Mouse (Mus musculus): ENCODE measurements around the gene Cactin. TPM values are rescaled to one million over a fixed set of nuclear protein-coding genes. Genes with fewer than 3 reads are reported as not detected.

Cactin gene
- polyA plus RNA-seq, 1 experiment from 2014 or later = 35.9 TPM

GRCm38 (mm10) chr10:81336558-81336957 lies 15.7 kb downstream of the Cactin start:
- Histone ChIP-seq H3K36me3 (ENCODE audit: control insufficient read depth, insufficient read depth, low read length) (no peaks in the 10 kb centered on the region), H3K9me3 (ENCODE audit: control insufficient read depth, low read length) (no peaks in the 10 kb centered on the region), H3K4me3 (ENCODE audit: low read depth, low read length) (no peak overlapping the region), H3K4me2 (ENCODE audit: low read depth, severe bottlenecking) (no peak overlapping the region), H3K27ac (replicated peaks; ENCODE audit: low read depth, low read length) (no peak overlapping the region), H3K27me3 (ENCODE audit: control insufficient read depth, insufficient read depth, low read length) (peaks cover 27% of the 10 kb centered on the region), H3K9ac (ENCODE audit: low read length) (no peak overlapping the region), H3K4me1 (ENCODE audit: control insufficient read depth, insufficient read depth, low read length) (peaks cover 10% of the 10 kb centered on the region)
- DNase-seq (ENCODE audit: low spot score) = no peak
- ATAC-seq (ENCODE audit: insufficient number of reproducible peaks, low FRiP score, low TSS enrichment, low read depth) = no peak
- 93% methylated on average over 4 of the region's 4 CpGs for WGBS

GRCm38 (mm10) chr10:81340551-81341332 lies 19.8 kb downstream of the Cactin start:
- no peak overlapping the region for H3K4me2 ChIP-seq (ENCODE audit: low read depth, severe bottlenecking)
- DNase-seq (ENCODE audit: low spot score) (no peak), ATAC-seq (ENCODE audit: insufficient number of reproducible peaks, low FRiP score, low TSS enrichment, low read depth) (no peak)
- 43% methylated on average over 17 of the region's 17 CpGs for WGBS
- no peaks in the 10 kb centered on the region for H3K36me3 ChIP-seq (ENCODE audit: control insufficient read depth, insufficient read depth, low read length)
- peaks cover 9% of the 10 kb centered on the region for H3K4me1 ChIP-seq (ENCODE audit: control insufficient read depth, insufficient read depth, low read length)
- H3K4me3 ChIP-seq (ENCODE audit: low read depth, low read length) = no peak overlapping the region
- H3K27me3 ChIP-seq (ENCODE audit: control insufficient read depth, insufficient read depth, low read length) = peaks cover 44% of the 10 kb centered on the region
- no peaks in the 10 kb centered on the region for H3K9me3 ChIP-seq (ENCODE audit: control insufficient read depth, low read length)
- no peak overlapping the region for H3K9ac ChIP-seq (ENCODE audit: low read length)
- H3K27ac ChIP-seq (replicated peaks; ENCODE audit: low read depth, low read length) = no peak overlapping the region

GRCm38 (mm10) chr10:81341333-81341949 lies 20.5 kb downstream of the Cactin start:
- no peak for ATAC-seq (ENCODE audit: insufficient number of reproducible peaks, low FRiP score, low TSS enrichment, low read depth)
- H3K9ac ChIP-seq (ENCODE audit: low read length) = no peak overlapping the region
- no peak overlapping the region for H3K4me3 ChIP-seq (ENCODE audit: low read depth, low read length)

GRCm38 (mm10) chr10:81342686-81343505 lies 22.0 kb downstream of the Cactin start, which contains the start of gene Gipc3:
Gene Gipc3, minus strand, starts transcription at chr10:81343266.
- 7% methylated on average over 56 of the region's 67 CpGs for WGBS
- no peak within 1 kb of the TSS for H3K27ac ChIP-seq (replicated peaks; ENCODE audit: low read depth, low read length)

More at GRCm38 (mm10) chr10:81341333-81341949, 20.5 kb downstream of the Cactin start:
- H3K9me3 ChIP-seq (ENCODE audit: control insufficient read depth, low read length) = no peaks in the 10 kb centered on the region
- peaks cover 44% of the 10 kb centered on the region for H3K27me3 ChIP-seq (ENCODE audit: control insufficient read depth, insufficient read depth, low read length)
- H3K36me3 ChIP-seq (ENCODE audit: control insufficient read depth, insufficient read depth, low read length) = no peaks in the 10 kb centered on the region; the same call in 1 of the 2 replicates
- no peak overlapping the region for H3K27ac ChIP-seq (replicated peaks; ENCODE audit: low read depth, low read length)
- DNase-seq (ENCODE audit: low spot score) = peak; percentile 84
- 31% methylated on average over 16 of the region's 16 CpGs for WGBS
- peaks cover 7% of the 10 kb centered on the region; the same call in 1 of the 2 replicates for H3K4me1 ChIP-seq (ENCODE audit: control insufficient read depth, insufficient read depth, low read length)
- no peak overlapping the region for H3K4me2 ChIP-seq (ENCODE audit: low read depth, severe bottlenecking)

GRCm38 (mm10) chr10:81344421-81345161 lies 23.7 kb downstream of the Cactin start:
- H3K4me1 ChIP-seq (ENCODE audit: control insufficient read depth, insufficient read depth, low read length) = peaks cover 22% of the 10 kb centered on the region
- peaks cover 34% of the 10 kb centered on the region for H3K27me3 ChIP-seq (ENCODE audit: control insufficient read depth, insufficient read depth, low read length)
- H3K4me3 ChIP-seq (ENCODE audit: low read depth, low read length) = no peak overlapping the region
- no peaks in the 10 kb centered on the region for H3K9me3 ChIP-seq (ENCODE audit: control insufficient read depth, low read length)
- no peak overlapping the region for H3K27ac ChIP-seq (replicated peaks; ENCODE audit: low read depth, low read length)
- peaks cover 2% of the 10 kb centered on the region; the same call in 1 of the 2 replicates for H3K36me3 ChIP-seq (ENCODE audit: control insufficient read depth, insufficient read depth, low read length)
- no peak overlapping the region for H3K9ac ChIP-seq (ENCODE audit: low read length)
- ATAC-seq (ENCODE audit: insufficient number of reproducible peaks, low FRiP score, low TSS enrichment, low read depth) = no peak
- WGBS = 60% methylated on average over 8 of the region's 8 CpGs
- DNase-seq (ENCODE audit: low spot score) = no peak
- H3K4me2 ChIP-seq (ENCODE audit: low read depth, severe bottlenecking) = no peak overlapping the region

More at GRCm38 (mm10) chr10:81342686-81343505, 22.0 kb downstream of the Cactin start, which contains the start of gene Gipc3:
- Histone ChIP-seq H3K9me3 (ENCODE audit: control insufficient read depth, low read length) (no peaks in the 10 kb centered on the region), H3K36me3 (ENCODE audit: control insufficient read depth, insufficient read depth, low read length) (no peaks in the 10 kb centered on the region; the same call in 1 of the 2 replicates), H3K4me1 (ENCODE audit: control insufficient read depth, insufficient read depth, low read length) (peaks cover 13% of the 10 kb centered on the region; the same call in 1 of the 2 replicates), H3K27me3 (ENCODE audit: control insufficient read depth, insufficient read depth, low read length) (peaks cover 42% of the 10 kb centered on the region), H3K9ac (ENCODE audit: low read length) (peak within 1 kb of the TSS; percentile 37), H3K4me2 (ENCODE audit: low read depth, severe bottlenecking) (peak within 1 kb of the TSS; percentile 68), H3K4me3 (ENCODE audit: low read depth, low read length) (peak within 1 kb of the TSS; percentile 33)
- ATAC-seq (ENCODE audit: insufficient number of reproducible peaks, low FRiP score, low TSS enrichment, low read depth) (no peak), DNase-seq (ENCODE audit: low spot score) (no peak)

- Histone ChIP-seq H3K36me3 (ENCODE audit: control insufficient read depth, insufficient read depth, low read length) (peaks cover 2% of the 10 kb centered on the region; the same call in 1 of the 2 replicates), H3K9me3 (ENCODE audit: control insufficient read depth, low read length) (no peaks in the 10 kb centered on the region), H3K27me3 (ENCODE audit: control insufficient read depth, insufficient read depth, low read length) (peaks cover 34% of the 10 kb centered on the region), H3K4me2 (ENCODE audit: low read depth, severe bottlenecking) (no peak overlapping the region), H3K4me1 (ENCODE audit: control insufficient read depth, insufficient read depth, low read length) (peaks cover 24% of the 10 kb centered on the region), H3K9ac (ENCODE audit: low read length) (no peak overlapping the region), H3K4me3 (ENCODE audit: low read depth, low read length) (no peak overlapping the region), H3K27ac (replicated peaks; ENCODE audit: low read depth, low read length) (no peak overlapping the region)
- WGBS = 87% methylated on average over 4 of the region's 4 CpGs
- DNase-seq (ENCODE audit: low spot score) = no peak
- no peak for ATAC-seq (ENCODE audit: insufficient number of reproducible peaks, low FRiP score, low TSS enrichment, low read depth)
Measured at GRCm38 (mm10) chr10:81345162-81345534, 24.2 kb downstream of the Cactin start.

- Histone ChIP-seq H3K27me3 (ENCODE audit: control insufficient read depth, insufficient read depth, low read length) (peaks cover 29% of the 10 kb centered on the region), H3K36me3 (ENCODE audit: control insufficient read depth, insufficient read depth, low read length) (peaks cover 2% of the 10 kb centered on the region; the same call in 1 of the 2 replicates), H3K4me3 (ENCODE audit: low read depth, low read length) (peak overlapping the region; percentile 30), H3K4me2 (ENCODE audit: low read depth, severe bottlenecking) (peak overlapping the region; percentile 51), H3K9ac (ENCODE audit: low read length) (peak overlapping the region; percentile 43), H3K27ac (replicated peaks; ENCODE audit: low read depth, low read length) (no peak overlapping the region; the same call in 1 of the 2 replicates), H3K4me1 (ENCODE audit: control insufficient read depth, insufficient read depth, low read length) (peaks cover 24% of the 10 kb centered on the region), H3K9me3 (ENCODE audit: control insufficient read depth, low read length) (no peaks in the 10 kb centered on the region)
- ATAC-seq (ENCODE audit: insufficient number of reproducible peaks, low FRiP score, low TSS enrichment, low read depth) = no peak
- DNase-seq (ENCODE audit: low spot score) = peak; percentile 82
- 5% methylated on average over 50 of the region's 55 CpGs for WGBS
Measured at GRCm38 (mm10) chr10:81346453-81347067, 25.7 kb downstream of the Cactin start.
